Mouse (Mus musculus) kidney, embryonic 14.5 days (tissue): ENCODE results near the gene Tmem182. TPM values are rescaled to one million over a fixed set of nuclear protein-coding genes. Genes with fewer than 3 reads are reported as not detected.
A peak's percentile ranks its signal among the peaks of the same experiment; 100 is the strongest.

Experiments used
- ATAC-seq: fragments of 200-750 bp; cut with Nextera tagmentation; 2 replicates; pipeline ENCODE4 v1.8.0; 2017; ENCODE audit warnings: moderate number of reproducible peaks, mild to moderate bottlenecking, moderate TSS enrichment, moderate library complexity; ENCODE audit not compliant: low FRiP score, low TSS enrichment
- H3K27ac ChIP-seq: fragments of 300-500 bp; sonication (generic); 2 replicates; pipeline ENCODE4 v1.5.1; 2014; ENCODE audit warnings: low read depth, mild to moderate bottlenecking, low read length, moderate library complexity, mixed read lengths
- H3K27me3 ChIP-seq: fragments of 300-500 bp; sonication (generic); 2 replicates; pipeline ENCODE4 v1.6.1; 2014; ENCODE audit warnings: mild to moderate bottlenecking, low read length; ENCODE audit not compliant: control insufficient read depth, insufficient read depth
- H3K36me3 ChIP-seq: fragments of 300-500 bp; sonication (generic); 2 replicates; pipeline ENCODE4 v1.6.1; 2014; ENCODE audit warnings: low read length, mixed read lengths; ENCODE audit not compliant: control insufficient read depth, insufficient read depth
- H3K4me1 ChIP-seq: fragments of 300-500 bp; sonication (generic); 2 replicates; pipeline ENCODE4 v1.6.1; 2014; ENCODE audit warnings: low read length, mixed read lengths; ENCODE audit not compliant: control insufficient read depth, insufficient read depth
- H3K4me2 ChIP-seq: fragments of 300-500 bp; sonication (generic); replicated peaks from 2 replicates; pipeline ENCODE4 v1.6.1; 2014; ENCODE audit warnings: low read depth, mild to moderate bottlenecking, low read length
- H3K4me3 ChIP-seq: fragments of 300-500 bp; sonication (generic); 2 replicates; pipeline ENCODE4 v1.5.1; 2014; ENCODE audit warnings: mild to moderate bottlenecking, low read length
- H3K9ac ChIP-seq: fragments of 300-500 bp; sonication (generic); 2 replicates; pipeline ENCODE4 v1.6.1; 2014; ENCODE audit warnings: low read depth, mild to moderate bottlenecking, low read length, moderate library complexity
- H3K9me3 ChIP-seq: fragments of 300-500 bp; sonication (generic); 2 replicates; pipeline ENCODE4 v1.6.1; 2016; ENCODE audit warnings: low read length; ENCODE audit not compliant: control insufficient read depth
- WGBS: fragments of 180-500 bp; shearing (Covaris S2); extraction: QIAGEN DNeasy Blood & Tissue Kit; methylation state at CpG from one replicate; pipeline ENCODE4 v1.1.7; 2014; 5-methylcytosine and 5-hydroxymethylcytosine counted together
- polyA plus RNA-seq: library from polyadenylated mRNA; unstranded; fragments of >200 nt; fragmentation: Nextera tagmentation; extraction: Ambion mirVana; gene quantifications from 2 replicates; pipeline ENCODE4 v1.2.1, GENCODE M21; 2014

Gene Tmem182
- polyA plus RNA-seq, result 0.50 TPM in 1 of 2 replicates, not detected in the other

DNA sequence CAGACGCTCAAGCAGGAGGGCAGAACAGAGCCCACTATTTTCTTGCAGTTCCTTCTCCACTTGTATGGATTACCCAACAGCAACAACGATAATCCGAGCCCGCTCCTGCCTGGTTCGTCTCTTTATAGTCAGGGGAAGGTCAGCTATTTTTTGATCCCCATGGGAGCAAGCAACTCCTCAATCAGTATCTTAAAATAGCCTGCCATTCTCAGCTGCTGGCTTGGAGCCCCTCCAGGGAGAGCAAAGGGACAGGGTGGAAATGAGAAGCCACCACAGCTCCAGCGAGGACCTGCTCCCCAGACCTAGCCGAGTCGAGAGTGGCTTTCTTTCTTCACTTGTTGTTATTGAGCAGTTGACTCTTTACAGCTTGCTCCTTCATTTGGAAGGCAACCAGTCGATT, at the start of gene Tmem182:
Gene Tmem182, plus strand, starts transcription at position 251 of the 400 bp plus-strand sequence.
- H3K9ac ChIP-seq, result no peak within 1 kb of the TSS
- no peak within 1 kb of the TSS for H3K27ac ChIP-seq
- no peak within 1 kb of the TSS for H3K4me2 ChIP-seq
- WGBS, result 67% methylated on average over 9 of the region's 9 CpGs
- no peak for ATAC-seq
- no peaks in the 10 kb centered on the region for H3K27me3 ChIP-seq
- no peaks in the 10 kb centered on the region for H3K36me3 ChIP-seq
- no peak within 1 kb of the TSS for H3K4me3 ChIP-seq
- H3K9me3 ChIP-seq, result no peaks in the 10 kb centered on the region
- no peaks in the 10 kb centered on the region for H3K4me1 ChIP-seq

DNA sequence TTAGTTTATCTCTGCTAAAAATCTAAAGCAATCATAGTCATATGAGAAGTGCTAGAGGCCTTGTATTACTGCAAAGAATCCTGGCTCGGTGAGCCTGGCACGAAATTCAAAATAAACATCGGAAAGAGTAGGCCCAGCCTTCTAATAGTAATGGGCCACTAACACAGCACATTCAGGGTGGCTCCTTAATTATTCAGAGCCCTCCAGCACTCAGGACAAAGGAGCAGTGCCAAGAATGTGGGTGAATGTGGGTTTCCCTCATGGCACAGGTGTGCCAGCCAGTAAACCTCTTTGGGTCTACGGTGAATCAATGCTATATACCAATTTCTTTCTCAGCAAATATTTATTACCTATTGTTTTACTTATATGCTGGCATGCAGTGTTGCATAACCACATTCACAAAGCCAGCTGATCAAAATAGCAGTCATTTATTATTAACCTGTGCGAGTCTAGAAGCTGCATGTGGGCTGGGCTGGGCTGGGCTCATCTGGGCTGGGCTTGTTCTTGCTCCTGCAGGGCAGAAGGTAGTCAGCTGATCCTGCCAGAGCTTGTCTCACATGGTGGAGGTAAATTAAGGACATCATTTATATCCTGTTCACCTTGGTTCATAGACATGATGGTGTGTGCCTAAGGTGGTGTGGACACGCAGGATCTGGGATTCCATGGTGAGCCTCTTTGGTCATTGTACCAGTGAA, 45.5 kb upstream of the Tmem182 start:
- Histone ChIP-seq H3K27ac (no peak overlapping the region; the same call in 1 of the 2 replicates), H3K4me3 (no peak overlapping the region), H3K27me3 (no peaks in the 10 kb centered on the region), H3K9ac (no peak overlapping the region), H3K4me1 (no peaks in the 10 kb centered on the region), H3K4me2 (no peak overlapping the region), H3K9me3 (no peaks in the 10 kb centered on the region), H3K36me3 (no peaks in the 10 kb centered on the region)
- ATAC-seq, result no peak
- 77% methylated on average over 6 of the region's 6 CpGs for WGBS

DNA sequence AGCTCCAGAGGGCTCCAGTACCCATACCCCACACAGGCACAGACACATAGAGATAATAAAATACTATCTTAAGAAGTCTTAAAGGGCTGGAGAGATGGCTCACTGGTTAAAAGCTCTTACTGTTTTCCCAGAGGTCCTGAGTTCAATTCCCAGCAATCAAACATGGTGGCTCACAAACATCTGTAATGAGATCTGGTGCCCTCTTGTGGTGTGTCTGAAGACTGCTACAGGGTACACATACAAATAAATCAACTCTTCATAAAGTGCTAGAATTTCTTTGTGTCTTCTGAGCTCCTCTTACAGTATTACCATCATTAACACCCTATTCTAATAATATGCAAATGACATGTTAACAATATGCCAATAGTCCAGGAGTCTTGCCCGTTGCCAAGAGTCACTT, 41.4 kb upstream of the Tmem182 start:
- Histone ChIP-seq H3K9ac (no peak overlapping the region), H3K36me3 (no peaks in the 10 kb centered on the region), H3K27me3 (no peaks in the 10 kb centered on the region), H3K4me3 (no peak overlapping the region), H3K4me2 (no peak overlapping the region), H3K27ac (no peak overlapping the region), H3K9me3 (no peaks in the 10 kb centered on the region), H3K4me1 (no peaks in the 10 kb centered on the region)
- ATAC-seq, result no peak
- 84% methylated on average over 1 of the region's 1 CpGs for WGBS

DNA sequence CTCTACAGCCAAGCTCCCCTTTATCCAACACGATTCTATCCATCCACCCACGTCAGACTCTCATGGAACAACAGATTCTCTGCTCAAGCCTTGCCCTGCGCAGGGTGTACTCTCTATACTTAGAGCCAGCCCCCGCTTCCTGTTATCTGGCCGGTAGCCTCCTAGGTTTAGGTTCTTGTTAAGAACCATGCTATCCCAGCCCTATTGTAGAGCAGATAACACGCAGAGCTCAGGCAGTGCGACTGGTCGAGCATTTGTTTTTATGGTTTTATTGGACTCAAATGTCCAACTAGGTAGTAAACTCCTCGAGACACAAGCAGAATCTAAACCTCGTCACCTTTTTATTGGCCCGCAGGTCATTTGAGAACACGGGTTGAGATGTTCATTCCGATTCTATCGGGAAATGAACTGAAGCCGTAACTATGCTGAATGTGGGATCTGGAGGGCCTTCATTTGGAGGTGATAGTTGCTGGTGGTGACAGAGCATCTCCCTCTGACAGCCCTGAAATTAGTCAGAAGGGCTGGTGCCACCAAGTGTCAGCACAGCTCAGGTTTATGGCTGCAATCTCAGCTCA, 40.6 kb upstream of the Tmem182 start:
- Histone ChIP-seq H3K4me3 (no peak overlapping the region), H3K4me1 (no peaks in the 10 kb centered on the region), H3K27ac (no peak overlapping the region), H3K9me3 (no peaks in the 10 kb centered on the region), H3K36me3 (no peaks in the 10 kb centered on the region), H3K4me2 (no peak overlapping the region), H3K9ac (no peak overlapping the region; the same call in 1 of the 2 replicates), H3K27me3 (no peaks in the 10 kb centered on the region)
- ATAC-seq, result no peak
- WGBS, result 34% methylated on average over 15 of the region's 15 CpGs

DNA sequence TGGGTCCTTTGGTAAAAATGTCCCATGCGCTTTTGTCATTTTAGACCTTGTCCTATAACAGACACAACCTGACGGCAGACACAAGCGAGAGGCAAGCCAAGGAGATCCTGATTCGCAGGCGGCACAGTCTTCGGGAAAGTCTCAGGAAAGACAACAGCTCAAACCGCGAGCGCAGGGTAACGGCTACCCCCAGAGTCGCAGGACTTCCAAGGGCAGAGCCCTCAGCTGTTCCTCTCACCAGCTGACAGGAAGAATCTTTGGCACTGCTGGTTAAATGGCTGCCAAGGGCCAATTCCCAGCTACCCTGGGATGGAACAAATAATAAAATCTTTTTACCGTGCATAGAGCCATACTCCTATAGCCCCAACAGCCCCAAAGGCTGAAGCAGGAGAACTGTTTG, 39.9 kb upstream of the Tmem182 start:
- Histone ChIP-seq H3K36me3 (no peaks in the 10 kb centered on the region), H3K4me1 (no peaks in the 10 kb centered on the region), H3K4me2 (no peak overlapping the region), H3K9me3 (no peaks in the 10 kb centered on the region), H3K4me3 (no peak overlapping the region), H3K9ac (no peak overlapping the region), H3K27me3 (no peaks in the 10 kb centered on the region), H3K27ac (no peak overlapping the region)
- no peak for ATAC-seq
- 80% methylated on average over 12 of the region's 12 CpGs for WGBS

DNA sequence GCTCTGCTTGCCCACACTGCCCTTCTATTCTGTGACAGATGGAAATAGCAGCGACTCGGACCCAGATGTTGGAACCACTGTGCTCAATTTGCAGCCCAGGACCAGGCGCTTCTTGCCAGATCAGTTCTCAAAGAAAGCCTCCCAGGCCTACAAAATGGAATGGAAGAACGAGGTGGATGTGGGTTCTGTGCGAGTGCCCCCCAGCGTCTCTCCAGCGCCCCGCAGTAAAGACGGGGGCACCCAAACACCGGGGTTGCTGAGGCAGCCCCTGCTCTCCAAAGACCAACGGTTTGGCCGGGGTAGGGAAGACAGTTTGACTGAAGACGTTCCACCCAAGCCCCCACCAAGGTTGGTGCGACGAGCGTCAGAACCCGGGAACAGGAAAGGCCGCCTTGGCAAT, 37.8 kb upstream of the Tmem182 start:
- H3K36me3 ChIP-seq, result no peaks in the 10 kb centered on the region
- no peak for ATAC-seq

DNA sequence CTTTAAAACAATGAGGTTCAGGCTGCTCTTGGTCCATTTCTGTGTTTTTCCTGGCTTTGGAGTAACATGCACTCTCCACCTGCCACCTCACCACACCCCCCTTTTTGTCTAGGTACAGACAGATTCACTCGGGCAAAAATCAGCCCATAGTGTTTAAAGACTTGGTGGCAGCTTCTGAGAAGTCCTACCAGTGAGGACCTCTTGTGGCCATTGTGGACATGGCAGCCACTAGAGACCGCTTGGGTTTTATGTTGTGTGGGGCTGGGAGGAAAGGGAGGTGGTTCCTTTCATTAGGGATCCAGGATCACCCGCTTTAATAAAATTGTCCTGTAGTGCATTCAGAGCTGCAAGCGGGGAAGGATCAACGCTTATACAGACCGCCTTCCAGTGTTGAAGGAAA, 36.8 kb upstream of the Tmem182 start:
- Histone ChIP-seq H3K36me3 (no peaks in the 10 kb centered on the region), H3K4me2 (no peak overlapping the region), H3K4me1 (no peaks in the 10 kb centered on the region), H3K9me3 (no peaks in the 10 kb centered on the region), H3K27ac (no peak overlapping the region), H3K27me3 (no peaks in the 10 kb centered on the region), H3K9ac (no peak overlapping the region), H3K4me3 (no peak overlapping the region)
- 36% methylated on average over 6 of the region's 6 CpGs for WGBS
- no peak for ATAC-seq

More for the DNA sequence above, 37.8 kb upstream of the Tmem182 start:
- no peak overlapping the region for H3K4me2 ChIP-seq
- H3K4me3 ChIP-seq, result no peak overlapping the region
- no peak overlapping the region for H3K27ac ChIP-seq
- no peaks in the 10 kb centered on the region for H3K27me3 ChIP-seq
- H3K4me1 ChIP-seq, result no peaks in the 10 kb centered on the region
- no peaks in the 10 kb centered on the region for H3K9me3 ChIP-seq
- 88% methylated on average over 18 of the region's 18 CpGs for WGBS
- no peak overlapping the region for H3K9ac ChIP-seq

- no peak overlapping the region for H3K27ac ChIP-seq
- no peak overlapping the region for H3K9ac ChIP-seq
- 42% methylated on average over 4 of the region's 4 CpGs for WGBS
- no peak overlapping the region for H3K4me2 ChIP-seq
- H3K9me3 ChIP-seq, result no peaks in the 10 kb centered on the region
- H3K4me1 ChIP-seq, result no peaks in the 10 kb centered on the region
- H3K4me3 ChIP-seq, result no peak overlapping the region
- H3K27me3 ChIP-seq, result no peaks in the 10 kb centered on the region
- ATAC-seq, result peak; percentile 57; the same call in 1 of the 2 replicates
- H3K36me3 ChIP-seq, result no peaks in the 10 kb centered on the region; the same call in 1 of the 2 replicates
Measured at GRCm38 (mm10) chr1:40769331-40769894, 36.0 kb upstream of the Tmem182 start.
